Mouse (Mus musculus): ENCODE measurements around the gene Mrps12.

Gene Mrps12

DNA sequence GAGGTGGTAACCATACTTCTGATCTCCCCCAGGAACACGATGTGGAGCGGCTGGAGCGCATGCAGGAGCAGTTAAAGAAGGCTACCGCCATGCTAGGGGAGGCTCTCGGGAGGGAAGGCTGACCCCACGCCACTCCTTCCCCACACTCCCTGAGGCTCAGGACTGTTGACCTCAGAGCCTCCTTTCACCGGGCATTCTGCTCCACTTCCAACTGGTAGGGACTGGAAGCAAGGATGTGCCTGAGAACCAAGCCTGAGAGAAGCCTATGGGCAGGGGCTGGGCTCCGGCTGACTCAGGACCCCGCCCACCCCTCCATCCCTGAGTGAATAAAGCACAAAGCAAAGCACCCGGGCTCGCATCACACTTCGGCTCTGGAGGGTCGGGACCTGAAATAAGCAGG lies 17.0 kb upstream of the Mrps12 start:
- no peak for DNase-seq

GRCm38 (mm10) chr7:28756079-28756478 lies 14.5 kb upstream of the Mrps12 start, which contains the start of gene Ccer2:
Ccer2 (plus strand) TSS chr7:28756174.
- DNase-seq, result no peak

DNA sequence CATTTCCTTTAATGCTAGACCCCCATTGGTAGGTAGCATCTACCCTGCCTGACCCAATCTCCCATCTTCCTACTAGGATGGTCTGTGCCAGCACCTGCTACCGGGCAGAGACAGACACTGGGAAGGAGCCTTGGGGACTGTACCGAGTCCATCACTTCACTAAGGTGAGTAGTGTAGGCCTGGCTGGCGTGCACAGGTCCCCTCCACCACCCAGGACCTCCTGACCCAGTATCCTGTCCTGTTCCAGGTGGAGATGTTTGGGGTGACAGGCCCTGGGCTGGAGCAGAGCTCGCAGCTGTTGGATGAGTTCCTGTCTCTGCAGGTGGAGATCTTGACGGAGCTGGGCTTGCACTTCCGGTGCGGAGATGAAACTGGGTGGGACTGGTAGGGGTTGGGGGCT lies 8.3 kb upstream of the Mrps12 start:
- DNase-seq, result no peak

GRCm38 (mm10) chr7:28741368-28741708 lies 282 bp downstream of the Mrps12 start:
- DNase-seq, result no peak

DNA sequence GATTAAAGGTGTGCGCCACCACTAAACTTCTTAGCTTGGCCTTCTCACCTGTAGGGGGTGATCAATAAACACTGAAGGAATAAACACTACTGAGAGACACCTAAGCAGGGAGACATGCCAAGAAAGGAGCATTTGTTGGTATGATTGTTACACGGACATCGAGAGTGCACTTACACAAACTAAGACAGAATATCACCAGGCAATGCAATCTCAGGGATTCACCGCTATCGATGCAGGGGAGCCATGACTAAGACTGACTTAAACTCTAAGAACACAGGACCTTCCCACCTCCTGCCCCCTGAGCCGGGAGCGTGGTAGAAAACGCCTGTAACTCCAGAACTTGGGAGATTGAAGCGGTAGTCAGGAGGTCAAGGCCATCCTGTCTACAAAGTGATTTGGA lies 671 bp downstream of the Mrps12 start:
- no peak for DNase-seq

DNA sequence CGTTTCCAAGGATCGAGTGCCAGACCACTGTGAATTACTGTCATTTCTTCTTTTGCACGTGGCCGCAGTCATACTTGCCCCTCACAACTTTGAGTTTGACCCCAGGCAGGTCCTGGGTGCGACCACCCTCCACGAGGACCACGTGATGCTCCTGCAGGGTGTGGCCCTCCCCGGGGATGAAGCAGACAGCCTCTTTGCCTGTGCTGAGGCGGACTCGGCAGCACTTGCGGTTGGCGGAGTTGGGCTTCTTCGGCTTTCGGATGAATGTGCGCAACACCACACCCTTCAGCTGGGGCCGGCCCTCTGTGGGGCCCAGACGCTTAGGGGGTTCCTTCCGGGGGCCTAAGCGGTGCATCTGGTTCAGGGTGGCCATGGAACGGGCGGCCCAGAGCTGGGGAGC lies 1.8 kb downstream of the Mrps12 start:
- DNase-seq, result no peak

- DNase-seq, result peak; percentile 54
Observed at GRCm38 (mm10) chr7:28735701-28736100, 5.9 kb downstream of the Mrps12 start.

GRCm38 (mm10) chr7:28733211-28733610 lies 8.4 kb downstream of the Mrps12 start:
- DNase-seq, result no peak

- DNase-seq, result peak; percentile 95
Observed at GRCm38 (mm10) chr7:28732341-28733142, 9.1 kb downstream of the Mrps12 start.

- DNase-seq, result no peak
Observed at GRCm38 (mm10) chr7:28727649-28728340, 13.8 kb downstream of the Mrps12 start.

- peak; percentile 77 for DNase-seq
Observed at GRCm38 (mm10) chr7:28726600-28726999, 15.0 kb downstream of the Mrps12 start.

- no peak for DNase-seq
Observed at GRCm38 (mm10) chr7:28724613-28725012, 17.0 kb downstream of the Mrps12 start.

DNA sequence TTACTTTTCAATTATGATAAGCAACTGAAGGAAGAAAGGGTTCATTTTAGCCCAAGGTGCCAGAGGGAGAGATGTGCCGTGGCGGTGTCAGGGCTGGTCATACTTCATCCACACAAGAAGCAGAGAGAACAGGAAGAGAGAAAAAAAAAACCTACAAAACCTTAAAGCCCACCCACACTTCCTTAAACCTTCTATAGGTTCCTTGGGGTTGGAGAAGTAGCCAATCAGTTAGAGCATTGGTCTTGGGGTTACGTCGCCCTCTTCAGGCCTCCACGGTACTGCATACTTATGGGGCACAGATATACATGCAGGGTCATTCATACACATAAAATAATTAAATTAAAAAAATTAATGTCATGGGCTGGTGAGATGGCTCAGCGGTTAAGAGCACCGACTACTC lies 19.5 kb downstream of the Mrps12 start:
- no peak for DNase-seq

DNA sequence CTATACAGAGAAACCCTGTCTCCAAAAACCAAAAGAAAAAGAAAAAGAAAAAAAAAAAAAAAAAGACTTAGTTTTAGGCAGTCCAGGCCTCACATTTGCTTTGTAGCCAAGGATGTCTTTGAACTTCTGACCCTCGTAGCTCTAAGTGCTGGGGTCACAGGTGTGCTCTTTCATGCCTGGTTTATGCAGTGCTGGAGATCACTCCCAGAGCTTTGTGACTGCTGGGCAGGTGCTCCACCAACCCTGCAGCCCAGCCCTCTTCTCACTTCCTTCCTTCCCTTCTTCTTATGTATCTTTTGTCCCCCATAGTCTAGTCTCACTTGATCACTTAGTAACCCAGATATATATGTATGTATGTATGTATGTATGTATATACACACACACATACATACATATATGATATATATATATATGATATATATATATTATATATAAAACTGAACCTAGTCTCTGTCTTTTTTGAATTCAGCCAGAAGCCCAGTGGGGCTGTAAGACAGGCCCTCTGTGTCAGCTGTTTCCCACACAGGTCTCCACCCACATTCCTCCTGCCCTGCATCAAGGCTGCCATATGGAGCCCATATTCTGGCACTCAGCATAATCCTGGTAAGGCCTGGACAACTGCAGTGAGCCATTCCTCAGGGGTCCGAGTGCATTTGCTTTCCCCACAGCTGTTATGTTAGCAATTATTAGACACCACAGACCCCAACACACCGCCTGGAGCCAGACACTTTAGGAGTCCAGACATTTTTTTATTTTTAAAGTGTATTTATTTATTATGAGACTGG lies 20.7 kb downstream of the Mrps12 start:
- no peak for DNase-seq

- no peak for DNase-seq
Observed at GRCm38 (mm10) chr7:28719650-28720049, 22.0 kb downstream of the Mrps12 start.

DNA sequence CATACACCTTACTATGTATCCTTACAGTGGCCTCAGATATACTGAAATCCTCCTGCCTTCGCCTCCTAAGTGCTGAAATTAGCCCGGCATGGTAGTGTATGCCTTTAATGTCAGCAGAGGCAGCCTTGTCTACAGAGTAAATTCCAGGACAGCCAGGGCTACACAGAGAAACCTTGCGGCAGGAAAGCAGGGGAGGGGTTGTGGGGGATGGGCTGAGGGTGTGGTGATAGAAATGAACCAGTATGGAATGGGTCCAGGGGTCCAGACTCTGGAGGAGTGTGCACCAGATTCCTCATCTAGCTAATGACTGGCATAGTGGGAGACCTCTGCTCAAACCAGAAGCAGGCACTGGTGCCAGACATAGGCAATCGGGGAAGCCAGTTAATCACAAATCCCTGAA lies 22.5 kb downstream of the Mrps12 start:
- no peak for DNase-seq

DNA sequence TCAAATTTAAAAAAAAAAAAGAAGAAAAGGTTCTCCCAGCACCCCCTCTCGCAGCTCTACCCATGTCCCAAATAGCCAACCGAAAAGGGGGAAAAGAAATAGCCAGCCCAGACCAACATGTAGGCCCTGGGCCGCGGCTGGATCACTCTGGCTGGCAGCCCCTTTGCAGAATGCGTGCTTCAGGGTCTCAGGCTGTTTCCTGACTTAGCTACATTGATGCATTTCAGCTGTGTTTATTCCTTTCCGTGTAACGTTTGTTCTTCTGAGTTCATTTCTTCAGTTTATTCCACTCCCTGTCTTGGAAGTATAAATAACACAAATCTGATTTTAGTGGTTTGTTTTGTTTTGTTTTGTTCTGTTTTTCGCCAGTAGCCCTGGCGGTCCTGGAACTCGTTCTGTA lies 23.9 kb downstream of the Mrps12 start:
- no peak for DNase-seq

GRCm38 (mm10) chr7:28716590-28717281 lies 24.9 kb downstream of the Mrps12 start, which contains the start of gene Fbxo17:
Fbxo17 (plus strand) TSS chr7:28716804.
- peak; percentile 72 for DNase-seq

DNA sequence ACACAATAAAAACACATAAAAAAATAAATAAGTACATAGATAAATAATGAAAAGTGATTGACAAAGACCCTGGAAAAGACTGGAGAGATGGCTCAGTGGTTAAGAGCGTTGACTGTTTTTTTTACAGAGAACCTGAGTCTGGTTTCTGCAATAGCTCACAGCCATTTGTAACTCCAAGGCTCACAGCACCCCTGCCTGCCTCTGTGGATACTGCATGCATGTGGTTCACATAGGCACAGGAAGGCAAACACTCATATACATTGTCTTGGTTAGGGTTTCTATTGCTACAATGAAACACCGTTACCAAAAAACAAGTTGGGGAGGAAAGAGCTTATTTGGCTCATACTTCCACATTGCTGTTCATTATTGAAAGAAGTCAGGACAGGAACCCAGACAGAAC lies 26.0 kb downstream of the Mrps12 start:
- DNase-seq, result no peak

DNA sequence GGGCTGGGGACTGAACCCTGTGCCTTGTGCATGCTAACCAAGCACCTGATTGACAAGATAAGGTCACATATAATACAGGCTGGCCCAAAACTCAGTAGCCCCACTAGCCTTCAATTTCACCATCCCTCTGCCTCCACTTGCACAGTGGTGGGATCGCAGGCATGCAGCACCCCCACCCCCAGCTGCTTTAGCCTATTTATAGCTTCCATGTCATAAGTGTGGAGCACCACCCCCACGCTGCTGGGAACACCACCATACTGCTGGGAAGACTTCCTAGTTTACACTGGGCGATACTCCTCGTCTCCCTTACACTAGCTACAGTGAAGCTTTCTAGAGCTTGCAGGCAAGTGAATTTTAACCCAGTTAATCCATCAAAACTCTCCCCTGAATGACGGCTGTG lies 27.0 kb downstream of the Mrps12 start:
- DNase-seq, result no peak

DNA sequence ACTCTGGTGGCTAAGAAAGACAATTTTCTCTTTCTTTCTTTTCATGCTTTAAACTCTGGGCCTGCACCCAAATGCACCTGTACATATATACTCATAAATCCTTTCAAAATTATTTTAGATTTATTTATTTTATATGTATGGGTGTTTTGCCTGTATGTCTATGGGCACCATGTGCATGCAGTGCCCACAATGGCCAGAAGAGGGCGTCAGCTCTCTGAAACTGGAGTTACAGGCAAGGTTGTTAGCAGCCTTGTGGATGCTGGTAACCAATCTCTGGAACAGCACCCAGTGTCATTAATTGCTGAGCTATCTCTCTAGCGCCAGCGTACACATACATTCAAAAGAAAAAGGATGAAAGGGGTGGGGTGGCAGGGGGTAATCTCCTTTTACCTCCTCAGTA lies 30.7 kb downstream of the Mrps12 start:
- no peak for DNase-seq

- peak; percentile 17 for DNase-seq
Observed at GRCm38 (mm10) chr7:28709454-28709853, 32.2 kb downstream of the Mrps12 start.

DNA sequence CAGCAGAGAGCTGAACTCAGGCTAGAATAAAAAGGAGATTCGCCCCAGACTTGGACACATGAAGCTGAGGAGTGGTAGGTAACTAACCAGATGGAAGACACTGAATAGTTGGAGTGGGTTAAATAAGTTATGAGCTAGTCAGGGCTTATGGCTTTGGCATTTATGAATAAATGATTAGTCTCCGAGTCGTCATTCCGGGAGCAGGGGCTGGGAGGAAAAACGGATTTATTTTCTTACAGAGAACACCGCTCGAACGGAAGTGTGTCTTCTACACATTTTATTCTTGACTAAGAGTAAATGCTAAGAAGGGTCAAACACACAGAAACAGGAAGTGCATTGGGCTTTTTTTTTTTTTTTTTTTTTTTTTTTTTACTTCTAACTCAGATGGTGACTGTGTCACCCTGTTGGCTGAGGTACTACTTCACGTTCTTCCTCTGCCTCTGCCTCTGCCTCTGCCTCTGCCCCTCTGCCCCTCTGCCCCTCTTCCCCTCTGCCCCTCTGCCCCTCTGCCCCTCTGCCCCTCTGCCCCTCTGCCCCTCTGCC lies 38.9 kb downstream of the Mrps12 start:
- no peak for DNase-seq
